Mouse (Mus musculus) B cell, adult 2 months (primary cell): ENCODE data around the gene Ssr2.

Experiments used
- DNase-seq, 2 experiments: peaks; one replicate each; pipeline ENCODE4 v3.0.0; 2022

Gene Ssr2

DNA sequence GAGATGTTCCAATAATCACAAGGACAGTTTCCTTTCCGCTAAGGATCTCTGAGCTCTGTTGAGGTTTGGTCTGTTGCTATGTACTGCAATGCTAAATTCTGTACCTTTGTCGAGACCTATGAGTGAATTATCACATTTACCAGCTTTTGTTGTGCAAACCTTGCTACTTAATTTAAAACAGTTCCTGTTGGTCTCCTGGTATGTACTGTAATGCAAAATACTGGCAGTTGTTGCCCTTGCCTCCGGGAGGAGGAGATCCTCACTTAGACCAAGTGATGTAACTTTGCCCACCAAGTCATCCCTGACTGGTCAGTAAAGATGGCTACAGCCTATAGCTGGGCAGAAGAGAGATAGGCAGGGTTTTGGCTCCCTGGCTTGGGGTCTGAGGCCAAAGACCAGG is at the start of gene Ssr2:
Gene Ssr2, plus strand, starts transcription at position 337 of the 400 bp plus-strand sequence.
- DNase-seq: no peak

DNA sequence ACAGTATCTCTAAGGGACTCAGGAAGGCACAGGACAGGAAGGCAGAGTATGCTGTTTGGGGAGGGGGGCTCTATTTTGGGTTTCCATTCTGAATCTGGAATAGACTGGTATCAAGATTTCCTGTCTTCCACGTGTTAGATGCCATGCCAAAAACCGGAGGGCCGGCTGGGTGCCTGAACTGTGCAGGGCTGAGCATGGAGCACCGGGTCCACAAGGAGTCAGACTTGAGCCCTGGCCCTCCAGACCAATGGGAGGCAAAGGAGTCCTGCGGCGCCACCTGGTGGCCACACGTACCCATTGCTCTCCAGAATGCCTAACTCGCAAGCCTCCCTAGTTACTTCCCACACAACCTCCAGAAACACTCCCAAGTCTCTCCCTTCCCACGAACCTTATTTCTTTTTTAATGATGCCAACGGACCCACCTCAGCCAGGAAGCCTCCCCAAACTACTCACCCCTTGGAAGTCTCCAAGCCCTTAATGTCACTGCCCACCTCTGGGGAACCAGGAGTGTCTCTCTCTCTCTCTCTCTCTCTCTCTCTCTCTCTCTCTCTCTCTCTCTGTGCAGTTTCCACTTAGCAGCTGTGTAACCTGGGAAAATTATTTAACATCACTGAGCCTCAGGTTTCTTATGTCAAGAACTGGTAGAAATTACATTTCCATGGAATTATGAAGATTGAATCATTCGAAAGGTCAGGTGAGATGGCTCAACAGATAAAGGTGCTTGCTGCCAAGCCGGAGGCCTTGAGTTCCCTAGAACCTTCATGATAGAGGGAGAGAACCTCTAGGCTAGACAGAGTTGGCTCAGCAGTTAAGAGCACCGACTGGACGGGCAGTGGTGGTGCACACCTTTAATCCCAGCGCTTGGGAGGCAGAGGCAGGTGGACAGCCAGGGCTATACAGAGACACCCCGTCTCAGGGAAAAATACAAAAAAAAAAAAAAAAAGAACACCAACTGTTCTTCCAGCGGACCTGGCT is 49.2 kb upstream of the Ssr2 start:
- peak; percentile 90 to 91 for DNase-seq

DNA sequence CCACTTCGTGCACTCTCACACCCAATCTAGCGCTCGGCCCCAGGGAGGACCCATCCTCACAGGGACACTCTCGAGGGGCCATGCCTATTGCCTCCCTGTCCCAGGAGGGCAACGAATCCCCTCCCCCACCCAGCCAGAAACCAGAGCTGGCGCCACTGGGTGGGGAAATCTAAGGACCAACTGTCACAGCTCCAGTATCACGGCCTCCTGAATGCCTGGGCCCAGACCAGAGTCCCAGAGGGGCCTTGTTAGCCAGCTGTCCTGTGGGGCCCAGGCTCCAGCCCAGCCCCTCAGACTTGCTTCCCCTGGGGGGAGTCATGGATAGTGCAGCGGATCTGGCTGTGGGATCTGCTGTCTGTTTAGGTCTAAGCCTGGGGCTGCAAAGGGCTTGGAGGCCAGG is 48.1 kb upstream of the Ssr2 start:
- no peak for DNase-seq

DNA sequence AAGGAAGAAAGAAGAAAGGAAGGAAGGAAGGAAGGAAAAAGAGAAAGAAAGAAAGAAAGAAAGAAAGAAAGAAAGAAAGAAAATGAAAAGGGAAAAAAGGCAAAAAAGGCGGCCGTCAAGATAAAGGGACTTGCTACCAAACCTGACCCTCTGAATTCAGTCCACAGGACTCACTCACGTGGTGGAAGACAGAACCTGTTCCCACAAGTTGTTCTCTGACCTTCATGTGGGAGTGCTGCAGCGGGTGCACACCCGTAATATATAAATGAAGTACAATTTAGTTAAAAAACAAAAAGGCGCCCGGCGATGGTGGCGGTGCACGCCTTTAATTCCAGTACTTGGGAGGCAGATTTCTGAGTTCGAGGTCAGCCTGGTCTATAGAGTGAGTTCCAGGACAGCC is 47.0 kb upstream of the Ssr2 start:
- DNase-seq: no peak

DNA sequence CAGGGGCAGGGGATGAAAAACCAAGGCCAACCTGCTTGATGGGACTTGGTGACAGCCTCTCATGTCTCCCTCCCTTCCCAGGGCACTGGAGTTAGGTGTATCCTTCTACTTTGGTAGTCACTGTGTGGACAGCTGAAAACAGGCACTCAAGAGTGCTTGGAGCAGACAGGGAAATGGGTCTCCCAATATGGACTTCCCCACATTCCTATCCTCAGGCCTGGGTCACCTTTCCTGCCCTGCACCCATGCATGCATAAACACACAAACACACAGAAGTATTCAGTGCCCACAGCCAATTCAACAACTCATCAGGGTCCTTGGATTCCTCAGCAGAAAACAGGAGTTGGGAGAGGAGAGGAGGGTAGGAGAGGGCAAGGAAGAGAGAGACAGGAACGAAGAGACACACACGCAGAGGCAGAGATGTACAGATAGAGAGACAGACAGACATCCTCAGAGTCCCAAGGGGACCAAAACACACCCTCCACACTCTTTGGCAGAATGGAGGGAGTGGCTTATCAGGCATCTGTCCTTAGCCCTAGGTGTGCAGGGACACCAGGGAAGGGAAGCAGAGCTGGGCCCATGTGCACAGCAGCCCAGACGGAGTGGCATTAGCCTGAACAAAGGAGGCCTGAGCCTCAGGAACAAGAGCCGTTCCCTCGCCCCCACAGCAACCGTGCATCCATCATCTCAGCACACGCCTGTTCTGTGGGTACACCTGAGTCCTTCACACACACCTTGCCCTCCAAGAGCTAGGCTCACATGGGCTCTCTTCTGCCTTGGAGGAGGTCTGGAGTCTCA is 46.3 kb upstream of the Ssr2 start:
- no peak for DNase-seq

DNA sequence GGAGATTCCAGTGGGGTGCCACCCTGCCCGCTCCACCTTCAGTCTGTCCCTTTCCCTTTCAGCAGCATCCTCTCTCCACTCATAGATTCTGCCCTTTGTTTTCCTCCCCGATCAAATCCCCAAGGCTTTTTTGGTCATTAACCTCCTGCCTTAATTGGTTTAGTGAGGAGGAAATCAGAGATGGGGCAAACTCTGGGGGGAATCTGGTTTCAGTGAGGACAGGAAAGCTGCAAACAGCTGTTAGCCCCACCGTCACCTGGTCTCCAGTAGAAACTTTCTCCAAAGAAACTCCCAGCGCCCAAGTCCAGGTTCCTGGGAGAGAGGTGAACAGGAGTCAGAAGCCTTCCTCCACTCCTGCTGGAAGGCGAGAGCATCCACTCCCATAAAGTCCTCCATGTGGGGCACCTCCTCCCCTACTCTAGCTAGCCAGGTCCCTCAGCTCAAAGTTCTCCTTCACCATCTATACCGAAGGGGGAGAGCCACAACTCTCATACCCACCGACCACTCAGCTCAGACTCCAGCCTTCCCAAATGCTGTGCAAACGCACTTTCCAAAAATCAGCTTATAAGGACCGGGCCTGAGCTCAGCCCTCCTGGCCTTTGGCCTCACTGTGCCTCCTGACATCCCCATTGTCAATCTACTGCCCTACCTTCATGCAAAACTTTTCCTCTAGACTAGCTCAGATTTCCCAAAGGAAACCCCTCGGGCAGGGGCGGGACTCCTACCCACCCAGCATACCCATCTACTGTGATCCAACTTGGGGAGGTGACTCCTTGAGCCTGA is 45.4 kb upstream of the Ssr2 start:
- DNase-seq: no peak

DNA sequence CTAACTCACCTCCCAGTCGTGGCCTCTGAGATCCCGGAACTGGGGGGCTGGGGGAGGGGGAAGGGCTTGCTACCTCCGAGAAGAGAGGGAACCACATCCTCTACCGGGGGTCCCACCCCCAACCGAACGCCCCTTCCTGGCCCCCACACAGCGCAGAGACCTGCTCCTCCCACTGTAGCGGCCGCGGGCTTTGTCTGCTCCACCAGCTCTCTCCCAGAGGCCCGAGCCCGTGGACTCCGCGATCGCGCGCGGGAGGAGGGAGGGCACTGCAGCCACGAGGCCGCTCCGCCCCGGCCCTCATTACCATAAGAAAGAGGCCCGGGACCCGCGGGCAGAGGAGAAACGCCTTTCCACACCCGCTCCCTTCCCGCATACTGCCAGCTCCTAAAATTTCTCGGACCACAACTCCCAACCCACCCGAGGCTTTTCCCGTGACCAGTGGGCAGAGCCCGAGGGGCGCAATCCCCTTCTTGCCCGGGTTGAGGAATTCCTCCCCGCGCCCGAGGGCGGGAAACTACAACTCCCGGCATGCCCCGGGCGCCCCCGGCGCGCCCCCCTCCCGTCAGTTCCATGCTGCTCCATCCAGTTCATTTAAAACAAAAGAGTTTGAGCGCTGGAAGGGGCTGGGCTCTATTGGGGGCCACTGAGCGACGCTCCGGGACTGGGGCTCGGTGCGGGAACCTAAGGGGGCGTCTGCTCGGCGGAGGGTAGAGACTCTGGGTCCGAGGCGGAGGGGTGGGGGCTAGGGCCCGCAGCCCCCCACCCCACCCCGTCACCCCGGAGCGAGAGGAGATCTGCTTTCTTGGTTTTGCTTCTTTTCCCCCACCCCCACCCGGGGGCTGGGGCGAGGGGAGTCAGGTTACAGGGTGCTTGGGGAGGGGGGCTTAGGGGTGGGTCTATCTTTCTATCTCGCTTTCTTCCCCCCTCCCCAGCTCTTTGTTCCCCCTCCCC is 44.1 kb upstream of the Ssr2 start:
- DNase-seq: peak; percentile 88

DNA sequence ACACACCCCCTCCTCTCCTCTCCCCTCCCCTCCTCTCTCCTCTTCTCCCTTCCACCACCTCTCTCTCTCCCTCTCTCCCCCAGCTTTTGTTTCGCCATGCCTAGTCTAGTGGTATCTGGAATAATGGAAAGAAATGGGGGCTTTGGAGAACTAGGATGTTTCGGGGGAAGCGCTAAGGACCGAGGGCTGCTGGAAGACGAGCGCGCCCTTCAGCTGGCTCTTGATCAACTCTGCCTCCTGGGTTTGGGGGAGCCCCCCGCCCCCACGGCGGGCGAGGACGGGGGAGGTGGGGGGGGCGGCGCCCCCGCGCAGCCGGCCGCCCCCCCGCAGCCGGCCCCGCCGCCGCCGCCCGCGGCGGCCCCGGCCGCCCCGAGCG is 43.4 kb upstream of the Ssr2 start, which contains the start of gene Mex3a:
Gene Mex3a, plus strand, starts transcription at position 97 of the 376 bp plus-strand sequence.
- DNase-seq: peak in 1 of 2 experiments; percentile 24

DNA sequence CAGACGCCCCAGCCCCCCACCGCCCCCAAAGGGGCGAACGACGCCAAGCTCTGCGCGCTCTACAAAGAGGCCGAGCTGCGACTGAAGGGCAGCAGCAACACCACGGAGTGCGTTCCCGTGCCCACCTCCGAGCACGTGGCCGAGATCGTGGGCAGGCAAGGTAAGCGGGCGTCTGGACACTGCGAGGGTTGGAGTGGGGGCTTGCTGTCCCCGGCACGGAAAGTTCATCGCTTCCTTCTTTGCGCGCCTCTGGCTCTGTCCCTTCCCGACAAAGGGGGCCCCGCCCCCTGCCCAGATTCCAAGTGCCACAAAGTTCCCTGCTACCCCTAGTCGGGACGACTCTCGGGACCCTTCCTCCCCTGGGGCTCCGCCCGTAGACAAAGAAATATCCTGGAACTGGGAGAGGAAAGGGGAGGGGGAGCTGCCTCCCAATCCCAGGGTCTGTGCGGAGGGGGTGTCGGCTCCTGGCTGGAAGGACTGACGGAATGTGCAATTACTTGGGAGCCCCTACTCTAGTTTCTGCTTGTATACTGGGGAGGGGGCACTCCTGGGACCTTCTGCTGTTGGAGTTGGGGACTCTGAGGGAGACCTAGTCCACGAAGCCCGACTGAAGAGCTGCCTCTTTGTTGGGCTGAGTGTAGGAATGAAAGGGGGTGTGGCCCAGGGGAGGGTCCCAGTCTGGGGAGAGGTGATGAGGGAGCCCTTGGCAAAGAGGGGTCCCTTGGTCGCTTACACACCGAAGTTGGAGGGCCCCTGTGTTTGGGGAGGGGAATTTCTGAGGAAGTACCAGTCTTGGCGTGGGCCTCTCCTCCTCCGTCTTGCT is 42.8 kb upstream of the Ssr2 start:
- no peak for DNase-seq

DNA sequence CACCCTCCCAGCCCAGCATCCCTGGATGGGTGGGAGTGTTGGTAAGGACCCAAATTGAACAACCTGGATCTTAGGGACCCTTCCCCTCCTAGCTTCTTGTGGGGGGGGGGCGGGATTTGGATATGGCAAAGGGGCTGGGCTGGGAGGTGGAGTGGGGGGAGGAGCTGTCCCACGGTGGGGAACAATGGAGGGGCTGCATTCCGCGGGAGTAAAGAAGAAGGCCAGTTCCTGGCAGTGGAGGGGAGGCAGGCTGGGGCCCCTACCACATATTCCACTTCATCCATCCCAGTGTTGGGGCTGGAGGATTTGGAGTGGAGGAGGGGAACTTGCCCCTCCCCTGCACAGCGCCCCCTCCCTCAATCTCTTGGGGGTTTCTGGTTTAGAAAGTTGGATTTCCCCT is 42.0 kb upstream of the Ssr2 start:
- no peak for DNase-seq

DNA sequence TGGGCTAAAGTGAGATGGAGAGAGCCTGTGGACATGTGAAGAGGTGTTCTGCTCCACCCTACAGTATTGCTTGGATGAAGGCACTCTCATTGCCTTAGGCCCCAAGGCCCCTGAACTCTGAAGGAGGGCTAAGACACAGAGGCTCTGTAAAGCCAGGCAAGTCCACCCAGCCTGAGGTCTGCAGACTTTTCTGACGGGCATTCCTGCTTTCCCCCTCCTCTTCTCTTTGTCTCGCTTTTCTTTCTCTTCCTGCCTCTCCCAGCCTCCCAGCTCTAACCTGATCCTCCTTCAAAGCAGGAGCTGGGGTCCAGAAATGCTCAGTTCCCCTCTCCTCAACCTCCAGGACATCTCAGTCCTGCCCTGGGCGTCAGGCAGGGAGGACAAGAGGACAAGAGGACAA is 40.7 kb upstream of the Ssr2 start:
- DNase-seq: no peak

DNA sequence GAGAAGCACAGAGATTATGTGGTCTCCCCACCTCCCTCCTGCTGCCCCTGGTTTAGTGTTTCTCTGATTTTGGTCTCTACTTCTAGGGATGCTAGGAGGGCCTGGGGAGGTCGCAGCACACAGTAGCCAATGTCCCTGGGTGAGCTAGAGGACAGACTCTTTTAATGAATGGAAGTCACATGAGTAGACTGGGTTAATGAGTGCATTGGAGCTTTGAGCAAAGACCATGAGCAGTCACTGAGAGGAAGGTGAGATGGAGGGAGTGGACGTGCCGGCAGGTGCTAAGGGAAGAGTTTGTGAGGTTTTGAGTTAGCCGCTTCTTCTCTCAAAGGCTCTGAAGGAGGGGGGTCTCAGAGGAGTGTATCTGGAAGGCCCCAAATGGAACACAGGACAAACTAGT is 40.1 kb upstream of the Ssr2 start:
- no peak for DNase-seq

DNA sequence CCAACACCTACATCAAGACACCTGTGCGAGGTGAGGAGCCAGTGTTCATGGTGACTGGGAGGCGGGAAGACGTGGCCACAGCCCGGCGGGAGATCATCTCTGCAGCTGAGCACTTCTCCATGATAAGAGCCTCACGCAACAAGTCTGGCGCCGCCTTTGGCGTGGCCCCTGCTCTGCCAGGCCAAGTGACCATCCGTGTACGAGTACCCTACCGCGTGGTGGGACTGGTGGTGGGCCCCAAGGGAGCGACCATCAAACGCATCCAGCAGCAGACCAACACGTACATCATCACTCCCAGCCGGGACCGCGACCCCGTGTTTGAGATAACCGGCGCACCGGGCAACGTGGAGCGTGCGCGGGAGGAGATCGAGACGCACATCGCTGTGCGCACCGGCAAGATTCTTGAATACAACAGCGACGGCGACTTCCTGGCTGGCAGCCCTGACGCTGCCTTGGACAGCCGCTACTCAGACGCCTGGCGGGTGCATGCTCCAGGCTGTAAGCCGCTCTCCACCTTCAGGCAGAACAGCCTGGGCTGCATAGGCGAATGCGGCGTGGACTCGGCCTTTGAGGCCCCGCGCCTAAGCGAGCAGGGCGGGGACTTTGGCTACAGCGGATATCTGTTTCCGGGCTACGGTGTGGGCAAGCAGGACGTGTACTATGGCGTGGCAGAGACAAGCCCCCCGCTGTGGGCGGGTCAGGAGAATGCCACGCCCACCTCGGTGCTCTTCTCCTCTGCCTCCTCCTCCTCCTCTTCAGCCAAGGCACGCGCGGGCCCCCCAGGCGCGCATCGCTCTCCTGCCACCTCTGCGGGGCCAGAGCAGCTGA is 39.4 kb upstream of the Ssr2 start:
- DNase-seq: peak in 1 of 2 experiments; percentile 27

DNA sequence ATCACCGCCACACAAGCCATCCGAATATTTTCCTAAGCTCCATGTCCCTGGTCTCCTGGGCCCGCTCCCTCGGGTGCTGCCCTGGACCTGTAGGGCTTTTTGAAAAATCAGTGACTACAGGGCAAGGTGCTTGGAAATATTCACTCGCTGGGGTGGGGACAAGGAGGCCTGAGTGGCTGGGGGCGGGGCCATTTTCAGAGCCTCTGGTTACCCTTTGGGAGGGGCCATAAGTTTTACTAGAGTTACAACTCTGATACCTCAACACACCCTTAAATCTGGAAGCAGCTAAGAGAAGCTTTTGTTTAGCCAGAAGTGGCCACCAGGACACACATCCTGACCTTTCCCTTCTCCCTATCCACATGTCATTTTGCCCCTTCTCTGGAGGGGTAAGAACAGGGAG is 38.5 kb upstream of the Ssr2 start:
- DNase-seq: no peak

DNA sequence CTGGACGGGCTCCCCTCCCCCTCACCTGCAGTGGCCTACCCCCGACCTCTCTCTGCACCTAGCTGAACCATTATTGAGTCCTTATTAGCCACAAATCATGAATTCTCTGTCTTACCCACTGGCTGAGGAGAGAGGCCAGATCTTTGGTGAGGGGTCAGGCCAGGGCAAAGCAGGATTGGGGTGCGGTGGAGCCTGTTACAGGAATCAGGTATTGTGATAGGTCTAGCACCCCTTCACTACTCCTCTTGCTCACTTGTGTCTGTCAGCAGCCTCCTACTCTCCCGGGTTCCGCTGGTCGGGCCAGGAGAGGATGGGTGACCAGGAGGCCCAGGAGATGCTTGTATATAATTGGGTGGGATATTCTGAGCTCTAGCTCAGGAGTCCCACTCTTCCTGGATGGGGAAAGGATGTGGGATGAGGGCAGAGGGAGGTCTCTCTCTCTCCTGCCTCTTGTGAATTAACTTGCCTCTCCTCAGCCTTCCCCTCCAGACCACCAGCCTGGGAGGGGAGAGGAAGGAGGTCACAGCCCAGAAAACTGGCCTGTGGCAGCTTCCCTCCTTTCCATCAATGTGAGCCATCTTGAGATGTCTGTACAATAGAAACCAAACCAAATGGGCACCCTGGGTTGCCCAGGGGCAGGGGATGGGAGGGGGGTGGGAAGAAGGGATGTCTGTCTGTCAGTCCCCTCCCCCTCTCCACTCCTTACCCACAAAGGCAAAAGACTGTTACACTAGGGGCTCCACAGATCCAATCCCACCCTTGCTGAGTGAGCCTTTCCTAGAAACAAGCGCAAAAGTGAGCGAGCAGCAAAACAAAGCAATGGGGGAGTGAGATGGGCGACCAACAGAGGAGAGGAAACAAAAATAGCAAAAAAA is 37.2 kb upstream of the Ssr2 start:
- no peak for DNase-seq

DNA sequence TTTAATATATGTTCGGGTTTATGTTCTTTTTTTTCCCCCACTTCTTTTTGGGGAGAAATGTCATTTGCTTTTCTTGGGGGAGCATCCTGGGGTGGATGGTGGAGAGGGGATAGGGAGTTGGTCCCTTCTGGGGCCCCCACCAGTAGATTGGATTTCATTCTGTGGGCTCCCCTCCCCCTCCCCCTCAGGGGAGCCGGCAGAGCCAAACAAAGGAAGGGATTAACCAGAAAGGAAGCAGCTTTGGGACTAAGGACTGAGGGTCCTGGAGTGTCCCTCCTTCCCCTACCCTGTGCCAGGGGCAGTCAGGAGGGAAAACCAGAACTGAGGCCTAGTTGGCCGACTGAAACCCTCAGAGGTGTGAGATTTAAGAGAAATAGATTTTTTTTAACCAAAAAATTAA is 36.3 kb upstream of the Ssr2 start:
- DNase-seq: no peak

DNA sequence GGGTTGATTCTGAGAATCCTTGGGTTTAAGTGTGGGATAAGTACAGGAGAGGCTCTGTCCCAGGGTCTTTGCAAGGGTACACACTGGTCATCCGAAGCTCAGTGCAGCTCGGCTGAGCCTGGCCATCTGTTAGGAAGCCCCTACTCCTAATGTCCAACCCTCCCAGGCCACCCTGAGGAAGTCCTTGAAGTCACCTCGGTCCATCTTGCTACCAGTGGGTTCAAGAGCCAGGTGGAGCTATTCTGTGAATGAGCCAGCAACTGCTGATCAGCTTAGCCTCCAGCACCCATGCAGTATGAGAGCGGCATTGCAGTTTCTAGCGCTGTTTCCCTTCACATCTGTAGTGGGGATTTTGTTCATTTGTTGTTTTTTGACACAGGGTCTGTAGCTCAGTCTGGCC is 35.6 kb upstream of the Ssr2 start:
- DNase-seq: no peak

DNA sequence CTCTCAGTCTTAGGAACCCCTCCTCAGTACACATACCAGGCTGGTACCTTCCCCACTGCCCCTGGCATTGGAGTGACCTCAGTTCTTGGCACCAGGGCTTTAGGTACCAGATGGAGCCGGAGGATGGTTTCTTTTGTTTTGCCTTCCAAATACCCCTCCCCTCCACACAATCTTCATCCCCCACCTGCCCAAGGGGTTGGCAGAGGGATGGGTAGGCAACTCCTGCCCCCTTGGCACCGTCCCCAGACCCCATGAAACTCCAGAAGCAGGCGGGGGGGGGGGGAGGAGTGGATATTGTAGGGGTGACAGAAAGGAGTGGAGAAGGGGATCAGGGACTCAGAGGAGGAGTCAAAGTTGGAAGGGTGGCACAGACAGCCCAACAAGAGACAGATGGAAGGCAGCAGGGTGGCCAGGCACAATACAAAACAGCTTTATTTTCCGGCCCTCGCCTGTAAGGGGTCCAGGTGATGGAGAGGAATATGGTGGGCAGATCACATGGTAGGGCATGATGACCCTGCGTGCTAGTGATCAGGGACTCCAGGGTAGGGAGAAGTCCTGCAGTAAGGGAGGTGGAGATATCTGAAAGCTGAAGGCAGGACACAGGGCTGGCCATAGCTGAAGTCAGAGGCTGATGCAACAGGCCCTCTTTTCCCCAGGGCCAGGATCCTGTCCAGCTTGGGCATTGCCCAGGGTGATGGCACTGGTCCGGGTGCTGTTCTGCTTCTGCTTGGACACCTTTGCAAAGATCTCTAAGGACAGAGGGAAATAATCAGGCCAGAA is 33.9 kb upstream of the Ssr2 start:
- DNase-seq: no peak
